Mouse (Mus musculus): ENCODE measurements at regions not wholly inside any gene's neighbourhood (a gene's known extent, or its start where the extent isn't known, plus 50 kb on each side); places are given as distances from the start of the nearest gene placed in this dataset.

DNA sequence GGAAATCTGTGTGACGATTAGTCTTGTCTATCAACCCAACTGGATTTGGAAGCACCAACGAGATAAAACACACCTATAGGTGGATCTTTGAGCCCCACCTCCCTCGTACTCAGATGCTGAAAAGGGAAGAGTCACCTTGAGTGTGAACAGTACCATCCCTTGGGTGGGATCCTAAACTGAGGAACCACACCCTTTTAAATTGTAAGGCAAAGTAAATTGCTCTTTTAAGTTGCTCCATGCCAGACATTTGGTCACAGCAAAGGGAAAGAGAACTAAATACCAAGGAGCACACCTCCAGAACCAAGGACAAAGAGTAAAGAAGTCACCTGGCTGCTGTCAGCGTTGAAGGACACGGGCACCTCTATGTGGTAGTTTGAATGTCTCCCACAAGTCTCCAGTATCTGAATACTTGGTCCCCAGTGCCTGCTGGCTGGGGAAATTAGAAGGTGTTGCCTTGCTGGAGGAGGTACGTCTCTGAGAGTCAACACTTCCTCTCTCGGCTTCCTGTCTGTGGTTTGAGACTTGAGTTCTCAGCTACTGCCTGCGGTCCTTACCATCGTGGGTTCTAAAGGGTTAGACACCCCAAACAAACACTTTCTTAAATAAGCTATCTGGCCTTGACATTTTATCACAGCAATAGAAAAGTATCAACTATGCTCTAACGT, 95.6 kb upstream of the Noct start:
- in situ Hi-C loops (cut with MboI, MseI): no loop called here

DNA sequence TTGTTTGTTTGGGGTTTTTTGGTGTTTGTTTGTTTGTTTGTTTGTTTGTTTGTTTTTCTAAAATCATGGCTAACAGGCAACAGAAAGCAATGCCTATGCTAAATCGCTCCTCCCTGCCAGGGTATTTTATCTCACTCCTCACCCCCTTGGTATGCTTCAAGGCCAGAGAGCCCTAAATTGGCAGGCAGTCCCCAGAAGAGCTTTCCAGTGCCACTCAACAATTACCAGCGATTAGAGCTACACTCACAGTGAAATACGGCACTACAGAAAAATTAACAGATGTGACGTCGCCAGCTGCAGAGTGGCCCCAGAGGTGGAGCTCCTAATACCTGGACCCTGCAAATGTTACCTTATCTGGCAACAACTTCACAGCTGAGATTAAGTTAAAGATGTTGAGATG, 93.5 kb upstream of the Noct start:
- in situ Hi-C loops (cut with MboI, MseI): no loop called here

DNA sequence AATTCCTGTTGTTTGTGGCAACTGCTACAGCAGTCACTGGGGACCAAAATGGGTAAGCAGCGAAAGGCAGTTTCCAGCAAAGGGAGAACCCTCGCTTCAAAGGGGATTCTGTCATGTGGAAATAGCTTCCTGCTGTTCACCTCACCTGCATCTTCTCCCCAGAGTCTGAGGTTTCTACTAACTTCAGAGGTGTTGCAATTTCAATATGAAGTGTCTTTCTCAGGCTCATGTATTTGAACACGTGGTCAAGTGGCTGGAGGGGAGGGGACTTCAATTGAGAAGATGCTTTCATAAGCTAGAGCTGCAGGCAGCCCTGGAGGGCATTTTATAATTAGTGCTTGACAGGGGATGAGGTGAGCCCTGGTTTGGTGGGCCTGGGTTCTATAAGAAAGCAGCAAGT, 92.9 kb upstream of the Noct start:
- in situ Hi-C loops (cut with MboI, MseI): no loop called here

DNA sequence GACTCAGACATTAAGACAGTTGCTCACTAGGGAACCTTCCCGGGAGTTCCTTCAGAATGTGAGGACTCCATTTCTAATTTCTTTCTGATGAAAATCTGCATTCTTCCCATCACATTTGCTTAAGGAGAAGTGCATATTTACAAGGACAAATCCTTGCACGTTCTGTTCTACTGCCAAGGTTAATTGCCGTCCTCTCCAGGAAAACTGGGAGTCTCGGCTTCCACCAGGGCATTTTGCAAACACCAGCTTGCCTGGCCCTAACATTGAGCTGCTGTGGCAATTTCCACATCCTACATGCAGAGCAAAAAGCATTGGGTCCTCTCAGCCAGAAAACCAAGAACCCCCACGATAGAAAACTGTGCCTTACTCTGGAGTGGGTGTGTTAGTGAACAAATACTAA, 91.5 kb upstream of the Noct start:
- in situ Hi-C loops (cut with MboI, MseI): no loop called here

DNA sequence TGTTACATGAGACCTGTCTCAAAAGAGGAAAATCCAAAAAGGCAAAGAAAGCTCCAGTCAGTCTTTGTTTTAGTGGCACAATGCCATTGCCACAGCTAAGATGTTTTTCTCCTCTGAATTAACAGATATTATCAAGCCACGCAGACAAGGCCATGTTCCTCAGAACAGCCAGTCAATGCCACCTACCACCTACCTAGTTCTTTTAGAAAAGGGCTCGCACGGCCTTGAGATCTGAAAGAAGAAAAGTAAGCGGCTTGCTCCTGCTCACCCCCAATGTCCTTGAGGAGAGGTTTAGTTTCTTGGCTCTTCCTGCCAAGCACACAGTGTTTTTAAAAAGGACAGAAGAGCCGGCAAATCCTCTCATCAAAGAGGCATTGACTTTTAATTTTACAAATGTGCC, 88.7 kb upstream of the Noct start:
- in situ Hi-C loops (cut with MboI, MseI): no loop called here

DNA sequence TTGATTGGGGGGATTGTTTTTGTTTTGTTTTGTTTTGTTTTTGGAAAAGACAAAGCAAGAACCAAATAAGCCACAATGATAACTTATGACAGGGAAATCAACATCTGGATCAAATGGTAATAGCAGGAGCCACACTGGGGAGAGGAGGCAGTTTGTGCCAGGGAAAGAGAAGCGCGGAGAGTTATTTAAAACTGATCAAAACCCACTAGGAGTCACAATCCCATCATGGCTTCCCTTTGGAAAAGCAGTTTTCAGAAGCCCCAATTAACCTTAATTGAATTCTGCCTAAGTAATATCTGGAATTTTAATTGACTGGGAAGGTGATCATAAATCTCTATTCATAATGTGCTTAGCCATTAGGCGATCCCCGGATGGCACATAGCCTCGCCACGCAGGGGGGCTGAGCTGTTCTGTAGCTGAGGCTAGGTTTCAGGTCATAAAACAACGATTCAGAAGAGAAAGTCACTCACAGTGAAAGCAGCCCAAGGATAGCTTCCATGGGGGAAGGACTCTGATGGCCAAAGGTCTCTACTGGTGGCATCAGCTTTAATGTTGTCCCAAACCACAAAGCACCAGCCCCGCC, 86.4 kb upstream of the Noct start:
- in situ Hi-C loops (cut with MboI, MseI): no loop called here

DNA sequence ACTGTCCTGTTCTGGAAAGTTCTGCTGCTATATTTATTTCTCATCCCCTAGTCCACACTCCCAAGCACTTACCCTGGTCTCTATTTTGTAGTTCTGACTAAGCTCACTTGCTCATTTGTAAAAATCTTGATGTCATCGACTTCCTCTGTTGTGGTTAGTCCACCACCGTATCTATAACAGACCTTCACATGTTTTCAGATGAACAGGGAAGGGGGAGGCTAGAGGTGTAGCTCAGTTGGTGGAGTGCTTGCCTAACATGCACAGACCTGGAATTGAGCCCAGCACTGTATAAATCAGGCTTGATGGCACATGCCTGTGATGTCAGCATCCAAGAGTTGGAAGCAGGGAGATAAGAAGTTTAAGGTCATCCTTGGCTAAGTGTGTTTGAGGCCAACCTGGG, 78.3 kb upstream of the Noct start:
- in situ Hi-C loops (cut with MboI, MseI): no loop called here

DNA sequence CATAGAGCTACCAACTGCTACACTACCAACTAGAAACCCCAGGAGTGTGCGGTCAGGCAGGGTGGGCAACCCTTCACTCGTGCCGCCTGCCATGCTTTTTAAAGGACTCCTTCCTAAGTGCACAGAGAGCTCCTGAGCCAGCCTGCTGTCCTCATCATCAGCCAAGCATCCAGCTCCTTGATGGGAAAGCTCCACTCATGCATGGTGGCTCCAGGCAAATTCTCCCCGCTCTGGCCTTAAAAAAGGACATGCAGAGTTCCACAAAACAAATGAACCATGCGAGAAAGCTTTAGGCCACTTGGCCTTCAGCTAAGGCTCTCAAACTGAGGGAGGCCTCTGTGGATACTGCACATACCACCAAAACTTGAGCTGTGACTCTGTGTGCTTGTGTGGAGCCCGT, 74.2 kb upstream of the Noct start:
- in situ Hi-C loops (cut with MboI, MseI): no loop called here

DNA sequence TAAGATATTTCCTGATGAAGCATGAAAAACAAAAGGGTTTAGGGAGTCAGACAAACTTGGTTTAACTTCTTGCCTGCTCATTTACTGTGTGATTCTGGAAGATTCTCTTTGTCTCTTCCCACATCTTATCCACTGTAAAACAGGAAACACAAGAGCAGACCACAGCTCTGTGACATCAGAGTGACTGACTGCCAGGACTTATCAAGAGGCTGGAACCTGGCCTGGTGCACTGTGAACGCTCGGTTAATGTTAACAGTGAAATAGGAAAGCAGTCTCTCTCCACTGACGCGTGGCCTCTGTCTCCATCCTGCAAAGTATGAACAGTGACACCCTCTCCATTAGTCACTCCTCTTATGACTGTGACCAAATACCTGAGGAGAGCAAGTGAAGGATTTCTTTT, 73.1 kb upstream of the Noct start:
- in situ Hi-C loops (cut with MboI, MseI): no loop called here

DNA sequence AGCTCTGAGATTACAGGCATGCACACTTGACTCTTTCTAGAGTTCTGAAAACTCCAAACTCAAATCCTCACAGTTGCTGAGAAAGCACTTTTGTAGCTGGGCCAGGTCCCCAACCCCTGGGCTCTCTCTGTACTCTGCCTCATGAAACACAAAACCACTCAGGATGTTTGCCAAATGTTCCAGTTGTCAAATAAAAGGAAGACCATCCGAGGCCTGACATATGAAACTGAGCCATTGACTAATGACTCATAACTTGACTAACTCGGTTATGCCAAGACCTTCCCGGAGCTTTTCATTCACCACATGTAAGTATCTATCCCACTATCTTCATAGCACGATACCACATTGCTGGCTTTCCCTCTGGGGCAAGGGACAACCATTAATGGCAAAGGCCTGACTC, 68.6 kb upstream of the Noct start:
- in situ Hi-C loops (cut with MboI, MseI): no loop called here

DNA sequence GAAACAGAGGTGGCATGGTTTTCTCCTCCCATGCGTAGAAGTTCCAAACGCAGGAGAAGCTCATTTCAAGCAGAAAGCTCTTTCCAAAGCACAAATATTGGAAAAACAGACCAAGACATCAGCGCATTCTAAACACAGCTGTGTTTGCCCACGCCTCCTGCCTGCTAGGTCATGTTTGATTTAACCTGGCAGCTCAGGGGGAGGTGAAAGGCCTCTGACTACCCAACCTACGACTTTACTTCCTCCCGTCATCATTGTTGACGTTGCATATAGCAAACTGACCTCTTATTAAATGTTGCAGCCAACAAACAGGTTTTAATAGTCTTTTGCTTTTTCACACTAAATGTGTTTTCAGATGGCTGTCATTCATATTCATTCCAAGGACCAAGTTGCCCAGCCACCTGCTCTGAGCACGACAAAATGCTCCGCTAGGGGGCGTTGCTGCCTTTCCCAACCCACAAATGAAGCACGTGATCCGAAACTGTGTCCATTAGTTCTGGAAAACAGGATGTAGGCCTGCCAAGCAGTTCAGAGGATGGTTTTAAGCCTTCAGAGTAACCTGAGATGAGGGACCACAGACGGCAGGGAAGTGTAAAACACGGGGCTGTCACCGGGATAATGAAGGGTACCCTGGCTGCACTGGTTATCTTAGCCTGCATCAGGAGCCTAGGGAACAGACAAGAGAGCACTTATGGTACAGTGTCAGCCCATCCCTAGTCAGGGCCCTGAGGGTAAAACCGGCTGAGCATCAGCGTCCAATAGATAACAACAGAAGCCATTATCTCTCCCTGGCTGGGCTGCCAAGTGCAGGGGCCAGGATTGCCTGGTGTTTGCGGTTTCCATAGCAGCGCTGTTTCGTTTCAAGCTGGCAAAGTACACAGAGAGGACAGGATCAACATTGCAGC, 67.6 kb upstream of the Noct start:
- in situ Hi-C loops (cut with MboI, MseI): no loop called here

DNA sequence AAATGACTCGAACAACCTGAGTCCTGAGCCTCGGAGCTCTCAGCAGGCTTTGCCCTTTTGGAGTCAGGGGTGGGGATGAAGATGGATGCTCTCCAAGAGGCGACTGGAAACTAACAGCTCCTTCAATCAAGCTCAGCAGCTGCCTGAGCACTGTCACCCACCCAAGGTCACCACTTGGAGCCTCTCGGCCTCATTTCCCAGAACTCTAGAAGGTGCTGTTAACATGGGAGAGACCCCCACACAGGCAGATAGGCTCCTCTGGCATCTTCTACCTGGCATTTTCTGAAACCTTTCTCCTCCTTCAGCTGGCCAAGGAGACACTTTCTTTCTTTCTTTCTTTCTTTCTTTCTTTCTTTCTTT, 67.0 kb upstream of the Noct start:
- in situ Hi-C loops (cut with MboI, MseI): no loop called here

DNA sequence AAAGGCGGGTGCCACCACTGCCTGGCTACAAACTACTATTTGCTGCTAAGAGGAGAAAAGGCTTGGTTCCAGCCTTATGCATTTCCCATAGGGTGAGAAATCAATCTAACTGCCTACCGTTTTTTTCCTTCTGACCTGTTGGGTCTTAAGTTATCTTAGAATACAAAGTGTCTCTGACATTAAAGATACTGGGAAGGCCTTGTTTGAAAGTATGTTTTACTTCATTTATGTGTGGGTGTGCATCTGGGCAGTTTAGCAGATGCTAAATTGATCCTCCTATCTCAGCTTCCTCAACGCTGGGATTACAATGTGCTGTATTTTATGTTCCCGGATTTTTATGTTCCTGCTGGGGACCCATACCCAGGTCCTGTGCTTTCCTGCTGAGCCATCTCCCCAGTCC, 65.8 kb upstream of the Noct start:
- in situ Hi-C loops (cut with MboI, MseI): no loop called here

DNA sequence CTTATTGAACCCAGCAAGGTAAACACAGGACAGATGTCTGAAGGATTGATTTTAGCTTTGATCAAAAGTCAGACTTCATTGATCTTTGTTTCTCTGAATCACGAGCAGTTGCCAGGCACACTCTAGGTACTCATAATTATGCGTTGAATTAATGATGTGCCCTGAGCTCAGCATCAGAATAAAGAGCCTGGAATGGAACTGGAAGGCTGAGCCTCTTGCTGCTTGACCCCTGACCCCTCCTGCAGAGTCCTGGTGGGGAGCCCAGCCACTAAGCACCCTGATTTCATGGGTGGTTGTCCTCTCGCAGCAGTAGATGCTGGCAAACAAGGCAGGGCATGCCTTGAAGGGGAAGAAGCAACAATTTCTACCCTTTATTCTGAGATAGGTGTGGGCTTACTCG, 64.9 kb upstream of the Noct start:
- in situ Hi-C loops (cut with MboI, MseI): no loop called here

DNA sequence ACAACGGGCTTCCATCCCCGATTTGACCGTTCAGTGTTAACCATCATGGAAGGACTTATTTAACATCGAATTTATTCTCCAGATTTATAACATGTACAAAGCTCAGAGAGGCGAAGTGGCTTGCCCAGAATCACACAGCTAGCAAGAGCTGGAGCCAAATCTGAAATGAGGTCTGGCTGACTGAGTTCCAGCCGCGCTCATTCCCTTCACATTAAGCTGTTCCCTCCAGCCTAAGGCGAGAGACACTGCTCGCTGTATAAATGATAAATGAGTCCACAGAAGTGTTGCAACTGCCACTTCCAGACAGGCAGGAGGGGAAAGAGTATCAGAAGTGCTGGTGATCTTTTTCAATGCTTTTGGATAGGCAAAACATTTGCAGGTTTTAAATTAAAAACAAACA, 64.4 kb upstream of the Noct start:
- in situ Hi-C loops (cut with MboI, MseI): no loop called here

DNA sequence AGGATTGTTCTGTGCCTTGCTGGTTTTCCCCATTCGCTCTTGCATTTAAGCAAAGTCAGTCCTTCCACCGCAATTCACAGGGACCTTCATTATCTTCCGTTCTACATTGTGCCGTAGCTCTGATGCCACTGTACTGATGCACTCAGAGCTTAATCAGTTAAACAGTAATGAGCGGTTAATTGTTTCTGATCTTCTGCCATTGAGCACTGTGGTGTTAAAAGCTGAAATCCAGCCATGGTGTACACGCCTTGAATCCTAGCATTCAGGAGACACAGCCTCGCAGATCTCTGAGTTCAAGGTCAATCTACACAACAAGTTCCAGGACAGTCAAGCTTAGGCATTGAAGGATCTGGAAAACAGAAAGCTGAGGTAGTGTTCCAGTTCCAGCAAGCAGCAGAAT, 63.6 kb upstream of the Noct start:
- in situ Hi-C loops (cut with MboI, MseI): no loop called here

DNA sequence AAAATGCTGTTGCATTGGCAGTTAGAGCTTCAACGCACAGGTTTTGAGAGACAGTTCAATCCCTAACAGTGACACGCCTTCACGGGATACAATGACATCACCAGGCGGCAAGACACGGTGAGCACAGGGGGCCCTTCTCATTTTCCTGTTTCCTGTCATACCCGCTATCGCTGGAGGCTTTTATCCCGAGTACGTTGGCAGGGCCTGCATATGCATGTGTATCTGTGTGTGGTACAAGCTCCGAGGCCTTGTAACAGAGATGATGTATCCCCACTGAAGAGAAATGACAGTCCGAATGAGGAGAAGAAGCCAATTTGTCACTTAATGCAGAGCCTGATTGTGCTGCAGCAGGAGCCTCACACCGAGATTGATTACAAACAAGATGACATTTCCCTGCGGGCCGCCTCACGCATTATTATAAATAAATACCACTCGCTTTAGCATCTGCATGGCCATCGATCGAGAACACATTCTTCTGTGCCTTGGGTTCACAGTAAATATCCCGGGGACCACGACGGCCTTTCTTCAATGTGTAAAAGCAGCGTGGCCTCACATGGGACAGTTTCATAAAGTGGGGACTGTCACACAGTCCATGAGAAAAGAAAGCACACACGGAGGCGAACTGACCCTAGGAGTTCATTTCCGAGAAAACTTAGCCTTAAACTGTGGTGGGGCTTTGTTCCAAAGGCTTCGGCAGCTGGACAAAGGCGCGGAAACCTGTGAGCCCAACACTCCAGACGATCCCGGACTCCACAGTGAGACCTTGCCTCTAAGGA, 54.9 kb upstream of the Noct start:
- in situ Hi-C loops (cut with MboI, MseI): no loop called here

DNA sequence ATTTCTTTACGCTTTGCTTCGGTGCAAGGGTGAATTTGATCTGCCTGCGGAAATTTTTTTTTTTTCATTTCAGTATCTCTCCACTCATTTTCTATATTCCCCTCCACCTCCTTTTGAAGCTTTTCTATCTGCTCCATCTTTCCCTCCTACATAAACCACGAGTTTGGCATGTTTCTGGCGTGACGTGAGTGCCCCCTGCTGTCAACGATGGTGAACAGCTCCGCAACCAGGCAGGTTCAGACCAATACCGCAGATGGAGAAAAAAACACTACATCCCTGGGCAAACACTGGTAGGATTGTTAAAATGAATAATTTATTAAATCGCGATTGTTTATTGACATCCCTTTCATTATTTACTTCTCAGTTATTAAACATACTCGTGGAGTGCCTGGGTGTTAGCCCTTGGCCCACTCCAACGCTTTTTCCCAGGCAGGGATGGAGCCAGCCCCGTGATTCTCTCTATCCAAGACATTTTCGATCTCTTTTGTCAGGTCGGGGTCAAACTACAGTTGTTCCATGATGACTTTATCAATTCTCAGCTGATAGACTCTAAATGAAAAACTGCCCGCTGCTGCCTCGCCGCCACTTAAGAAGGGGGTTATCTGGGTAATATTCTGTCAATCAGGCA, 53.9 kb upstream of the Noct start:
- in situ Hi-C loops (cut with MboI, MseI): loop anchor here (10.0 kb wide), 1 partner anchor 246 kb away; no protein-coding TSS in a partner anchor

All from T-helper 2 cell (primary cell).